Mouse (Mus musculus) neural tube, embryonic 14.5 days (tissue): ENCODE measurements around the gene Ankrd27. TPM values are rescaled to one million over a fixed set of nuclear protein-coding genes. Genes with fewer than 3 reads are reported as not detected.

Experiments used
- ATAC-seq: fragments of 200-750 bp; cut with Nextera tagmentation; 2 replicates; pipeline ENCODE4 v1.8.0; 2017; ENCODE audit warnings: low read depth, mild to moderate bottlenecking, moderate TSS enrichment, moderate library complexity
- H3K27ac ChIP-seq: fragments of 300-500 bp; sonication (generic); 2 replicates; pipeline ENCODE4 v1.5.1; 2014; ENCODE audit warnings: low read depth, mild to moderate bottlenecking, control low read depth, low read length, moderate library complexity, mixed read lengths
- H3K27me3 ChIP-seq: fragments of 300-500 bp; sonication (generic); 2 replicates; pipeline ENCODE4 v1.6.1; 2014; ENCODE audit warnings: low read length; ENCODE audit not compliant: control insufficient read depth, insufficient read depth
- H3K36me3 ChIP-seq: fragments of 300-500 bp; sonication (generic); 2 replicates; pipeline ENCODE4 v1.6.1; 2014; ENCODE audit warnings: low read length, mixed read lengths; ENCODE audit not compliant: control insufficient read depth, insufficient read depth
- H3K4me1 ChIP-seq: fragments of 300-500 bp; sonication (generic); 2 replicates; pipeline ENCODE4 v1.6.1; 2014; ENCODE audit warnings: low read length; ENCODE audit not compliant: control insufficient read depth, insufficient read depth
- H3K4me2 ChIP-seq: fragments of 300-500 bp; sonication (generic); 2 replicates; pipeline ENCODE4 v1.6.1; 2014; ENCODE audit warnings: mild to moderate bottlenecking, low read depth, low read length, control low read depth
- H3K4me3 ChIP-seq: fragments of 300-500 bp; sonication (generic); 2 replicates; pipeline ENCODE4 v1.5.1; 2014; ENCODE audit warnings: low read depth, low read length, control low read depth, mixed read lengths
- H3K9ac ChIP-seq: fragments of 300-500 bp; sonication (generic); replicated peaks from 2 replicates; pipeline ENCODE4 v1.6.1; 2014; ENCODE audit warnings: low read depth, mild to moderate bottlenecking, control low read depth, low read length, mixed read lengths
- H3K9me3 ChIP-seq: fragments of 300-500 bp; sonication (generic); 2 replicates; pipeline ENCODE4 v1.6.1; 2016; ENCODE audit warnings: low read length; ENCODE audit not compliant: control insufficient read depth
- WGBS: fragments of 180-500 bp; shearing (Covaris S2); extraction: QIAGEN DNeasy Blood & Tissue Kit; methylation state at CpG from one replicate; pipeline ENCODE4 v1.1.7; 2014; 5-methylcytosine and 5-hydroxymethylcytosine counted together
- polyA plus RNA-seq: library from polyadenylated mRNA; unstranded; fragments of >200 nt; fragmentation: Nextera tagmentation; extraction: Ambion mirVana; gene quantifications from 2 replicates; pipeline ENCODE4 v1.2.1, GENCODE M21; 2014

The Ankrd27 gene
- polyA plus RNA-seq, 1 experiment from 2014 or later = 18.5 TPM

DNA sequence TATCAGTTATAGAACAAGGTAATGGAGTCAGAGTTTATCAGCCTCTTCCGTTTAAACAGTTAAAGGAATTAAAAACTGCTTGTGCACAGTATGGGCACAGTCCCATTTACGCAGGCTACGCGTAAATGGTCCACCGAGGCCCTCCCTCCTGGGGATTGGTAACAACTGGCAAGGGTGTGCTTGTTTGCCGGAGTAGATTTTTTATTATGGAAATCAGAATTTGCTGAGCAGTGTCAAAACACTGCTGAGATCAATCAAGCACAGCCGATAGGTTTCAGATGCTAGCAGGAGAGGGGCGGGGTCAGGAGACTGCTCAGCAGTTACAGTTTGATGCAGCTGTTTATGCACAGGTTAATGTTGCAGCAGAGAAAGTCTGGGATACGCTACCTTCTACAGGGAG, 102.2 kb downstream of the Ankrd27 start:
- H3K4me2 ChIP-seq = no peak overlapping the region
- H3K27me3 ChIP-seq = no peaks in the 10 kb centered on the region
- no peak overlapping the region for H3K4me3 ChIP-seq
- no peak overlapping the region for H3K27ac ChIP-seq
- no peaks in the 10 kb centered on the region for H3K9me3 ChIP-seq
- peaks cover 4% of the 10 kb centered on the region; the same call in 1 of the 2 replicates for H3K4me1 ChIP-seq
- ATAC-seq = no peak
- WGBS = 36% methylated on average over 9 of the region's 9 CpGs
- H3K36me3 ChIP-seq = no peaks in the 10 kb centered on the region
- no peak overlapping the region for H3K9ac ChIP-seq

Other genes starting within 250 kb of the Ankrd27 start
- gene Faap24, start 189.4 kb upstream of the Ankrd27 start, polyA plus RNA-seq = 16.6 and 17.8 TPM in 2 replicates
- gene Cep89, start 189.2 kb upstream of the Ankrd27 start, polyA plus RNA-seq = 24.2 and 25.1 TPM in 2 replicates
- gene Slc7a9, start 137.4 kb upstream of the Ankrd27 start, polyA plus RNA-seq = 0.19 TPM in 1 of 2 replicates, not detected in the other
- 0.50 and 1.1 TPM in 2 replicates for gene Tdrd12, start 48.5 kb upstream of the Ankrd27 start, polyA plus RNA-seq
- gene Nudt19, start 29.9 kb upstream of the Ankrd27 start, polyA plus RNA-seq = 107 and 137 TPM in 2 replicates
- gene Rgs9bp, start 662 bp upstream of the Ankrd27 start, polyA plus RNA-seq = 0.08 and 0.30 TPM in 2 replicates
- gene Pdcd5, start 61.3 kb downstream of the Ankrd27 start, polyA plus RNA-seq = 285 and 291 TPM in 2 replicates
- gene Dpy19l3, start 168.2 kb downstream of the Ankrd27 start, polyA plus RNA-seq = 56.2 and 62.2 TPM in 2 replicates
- 12.1 and 18.0 TPM in 2 replicates for gene Zfp507, start 216.8 kb downstream of the Ankrd27 start, polyA plus RNA-seq